Mouse (Mus musculus) ES-Bruce4 (cell line): ENCODE results near the gene Dcpp2. TPM values are rescaled to one million over a fixed set of nuclear protein-coding genes. Genes with fewer than 3 reads are reported as not detected.
"Not testable (repeated sequence)": the region's sequence is repeated elsewhere in the genome, so short reads cannot be mapped to it uniquely, and the experiment has no call there.

Experiments used
- H3K27ac ChIP-seq: 2 replicates; pipeline ENCODE4 v1.5.1; 2012; ENCODE audit warnings: low read length, inconsistent platforms; ENCODE audit not compliant: insufficient read depth
- H3K27me3 ChIP-seq: 2 replicates; pipeline ENCODE4 v1.6.1; 2012; ENCODE audit warnings: mild to moderate bottlenecking, low read length, inconsistent platforms; ENCODE audit not compliant: control insufficient read depth, poor library complexity, insufficient read depth, severe bottlenecking
- H3K36me3 ChIP-seq: 2 replicates; pipeline ENCODE4 v1.6.1; 2012; ENCODE audit warnings: inconsistent platforms, mild to moderate bottlenecking, low read length, moderate library complexity; ENCODE audit not compliant: control insufficient read depth, poor library complexity, insufficient read depth, severe bottlenecking
- H3K4me1 ChIP-seq: one replicate; pipeline ENCODE4 v1.8.1; 2011; ENCODE audit warnings: low read length; ENCODE audit not compliant: control insufficient read depth, insufficient read depth
- H3K4me3 ChIP-seq: 2 replicates; pipeline ENCODE4 v1.5.1; 2011; ENCODE audit warnings: low read depth, mild to moderate bottlenecking, low read length
- H3K9ac ChIP-seq: 2 replicates; pipeline ENCODE4 v1.6.1; 2012; ENCODE audit warnings: low read depth, mild to moderate bottlenecking, inconsistent platforms; ENCODE audit not compliant: poor library complexity, severe bottlenecking
- H3K9me3 ChIP-seq: replicated peaks from 2 replicates; pipeline ENCODE4 v1.6.1; 2012; ENCODE audit warnings: mild to moderate bottlenecking, low read length, inconsistent platforms; ENCODE audit not compliant: control insufficient read depth, poor library complexity, insufficient read depth, severe bottlenecking
- CTCF ChIP-seq: IDR thresholded peaks from one replicate; pipeline ENCODE4 v1.8.1; 2011; ENCODE audit warnings: low read depth, low read length
- EP300 ChIP-seq: IDR thresholded peaks from 2 replicates; pipeline ENCODE4 v1.6.1; 2011; ENCODE audit warnings: low read depth, low read length; ENCODE audit not compliant: insufficient read depth
- POLR2A ChIP-seq: IDR thresholded peaks from one replicate; pipeline ENCODE4 v1.8.1; 2011; ENCODE audit warnings: low read length; ENCODE audit not compliant: insufficient read depth
- polyA plus RNA-seq: library from polyadenylated mRNA; stranded (reverse); fragments of >200 nt; gene quantifications from 2 replicates; pipeline ENCODE4 v1.2.4, GENCODE M21; 2011; ENCODE audit warnings: low read depth; ENCODE audit not compliant: missing spikeins, insufficient read depth, insufficient read length

Dcpp2 gene
- not detected in 2 replicates for polyA plus RNA-seq

GRCm38 (mm10) chr17:23880576-23880975, at the start of gene Dcpp2, which contains the start of gene Dcpp1:
TSS of gene Dcpp2 (plus strand) at chr17:23880880.
TSS of gene Dcpp1 (plus strand) at chr17:23880876.
- H3K4me3 ChIP-seq, H3K9me3 ChIP-seq, H3K9ac ChIP-seq, H3K36me3 ChIP-seq, H3K4me1 ChIP-seq, H3K27me3 ChIP-seq, H3K27ac ChIP-seq: not testable (repeated sequence)

GRCm38 (mm10) chr17:23831201-23831600, 49.5 kb upstream of the Dcpp2 start:
- H3K27ac ChIP-seq, result no peak overlapping the region
- H3K9ac ChIP-seq, result no peak overlapping the region
- H3K4me3 ChIP-seq, result no peak overlapping the region
- TF ChIP-seq CTCF (no peak), POLR2A (no peak), EP300 (no peak)
- no peaks in the 10 kb centered on the region for H3K9me3 ChIP-seq
- no peaks in the 10 kb centered on the region for H3K4me1 ChIP-seq
- H3K36me3 ChIP-seq, result peaks cover 13% of the 10 kb centered on the region
- H3K27me3 ChIP-seq, result no peaks in the 10 kb centered on the region

DNA sequence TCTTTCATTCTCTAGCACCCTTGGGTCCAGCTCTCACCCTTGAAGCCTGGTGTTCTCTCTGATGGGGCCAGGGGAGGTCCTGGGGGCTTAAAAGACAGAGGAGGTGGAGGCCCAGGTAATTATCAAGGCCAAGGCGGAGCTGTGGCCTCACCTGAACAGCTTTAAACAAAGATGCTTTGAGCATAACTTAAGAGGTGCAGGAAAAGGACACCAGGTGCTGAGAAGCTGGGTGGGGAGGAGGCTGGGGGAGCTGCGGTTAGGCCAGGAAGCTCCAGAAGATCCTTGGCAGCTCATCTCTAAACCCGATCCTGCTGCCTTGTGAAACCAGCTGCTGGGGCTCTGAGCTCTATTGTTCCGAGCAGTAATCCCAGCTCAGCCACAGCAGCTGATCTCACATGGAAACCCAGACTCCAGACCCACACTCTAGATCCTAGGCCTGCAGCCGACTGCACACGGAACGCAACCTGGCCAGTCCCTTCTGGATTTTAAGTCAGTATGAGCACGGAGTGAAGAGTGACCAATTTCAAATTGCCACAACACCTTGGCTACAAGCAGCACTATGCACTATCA, 44.6 kb upstream of the Dcpp2 start, which contains the start of gene Prss33:
Gene Prss33 (minus strand): TSS at position 51 of the 570 bp plus-strand sequence.
- TF ChIP-seq EP300, result no peak
- no peak for TF ChIP-seq POLR2A
- TF ChIP-seq CTCF, result no peak
- peak within 1 kb of the TSS; percentile 17; the same call in 1 of the 2 replicates for H3K4me3 ChIP-seq
- no peaks in the 10 kb centered on the region for H3K36me3 ChIP-seq
- no peak within 1 kb of the TSS for H3K9ac ChIP-seq
- no peaks in the 10 kb centered on the region for H3K27me3 ChIP-seq
- H3K27ac ChIP-seq, result no peak within 1 kb of the TSS
- no peaks in the 10 kb centered on the region for H3K4me1 ChIP-seq
- H3K9me3 ChIP-seq, result no peaks in the 10 kb centered on the region

- Histone ChIP-seq H3K9me3 (no peaks in the 10 kb centered on the region), H3K27me3 (no peaks in the 10 kb centered on the region), H3K27ac (no peak overlapping the region), H3K9ac (no peak overlapping the region), H3K4me3 (no peak overlapping the region), H3K36me3 (no peaks in the 10 kb centered on the region), H3K4me1 (no peaks in the 10 kb centered on the region)
- TF ChIP-seq CTCF (peak; percentile 37), POLR2A (no peak), EP300 (no peak)
Observed at GRCm38 (mm10) chr17:23841145-23841544, 39.5 kb upstream of the Dcpp2 start.

- no peaks in the 10 kb centered on the region for H3K27me3 ChIP-seq
- TF ChIP-seq CTCF (peak; percentile 44), EP300 (no peak)
- H3K4me3 ChIP-seq, result peak overlapping the region; percentile 72
- peak overlapping the region; percentile 69 for H3K9ac ChIP-seq
- H3K36me3 ChIP-seq, result no peaks in the 10 kb centered on the region
- no peak overlapping the region for H3K27ac ChIP-seq
- H3K9me3 ChIP-seq, result no peaks in the 10 kb centered on the region
- H3K4me1 ChIP-seq, result no peaks in the 10 kb centered on the region
Observed at GRCm38 (mm10) chr17:23843141-23843811, 37.4 kb upstream of the Dcpp2 start.

- Histone ChIP-seq H3K27ac (no peak within 1 kb of the TSS), H3K9me3 (no peaks in the 10 kb centered on the region), H3K4me1 (no peaks in the 10 kb centered on the region), H3K27me3 (no peaks in the 10 kb centered on the region), H3K36me3 (no peaks in the 10 kb centered on the region), H3K9ac (peak within 1 kb of the TSS; percentile 69), H3K4me3 (peak within 1 kb of the TSS; percentile 72)
- no peak for TF ChIP-seq EP300
- peak; percentile 88 for TF ChIP-seq CTCF
- no peak for TF ChIP-seq POLR2A
Observed at GRCm38 (mm10) chr17:23843812-23844273, 36.8 kb upstream of the Dcpp2 start, which contains the start of the genes Prss32 and Prss41. TSS of gene Prss32 (plus strand) at chr17:23843855. TSS of gene Prss41 (minus strand) at chr17:23844172.
